Mouse (Mus musculus) midbrain, postnatal 0 days (tissue): ENCODE data around the gene Cfap44. TPM values are rescaled to one million over a fixed set of nuclear protein-coding genes. Genes with fewer than 3 reads are reported as not detected.
A peak's percentile ranks its signal among the peaks of the same experiment; 100 is the strongest.

Experiments used
- ATAC-seq: fragments of 200-750 bp; cut with Nextera tagmentation; 2 replicates; pipeline ENCODE4 v1.8.0; 2017; ENCODE audit warnings: moderate number of reproducible peaks, mild to moderate bottlenecking, moderate TSS enrichment, moderate library complexity; ENCODE audit not compliant: low FRiP score
- DNase-seq: peaks from one replicate; pipeline ENCODE4 v3.0.0-alpha.2; 2015; ENCODE audit warnings: low spot score
- H3K27ac ChIP-seq: fragments of 300-500 bp; sonication (generic); 2 replicates; pipeline ENCODE4 v1.5.1; 2014; ENCODE audit warnings: low read depth, mild to moderate bottlenecking, low read length, mixed read lengths
- H3K27me3 ChIP-seq: fragments of 300-500 bp; sonication (generic); 2 replicates; pipeline ENCODE4 v1.6.1; 2014; ENCODE audit warnings: low read length, control low read depth, mixed read lengths; ENCODE audit not compliant: insufficient read depth
- H3K36me3 ChIP-seq: fragments of 300-500 bp; sonication (generic); 2 replicates; pipeline ENCODE4 v1.6.1; 2014; ENCODE audit warnings: low read length, control low read depth, mixed read lengths; ENCODE audit not compliant: insufficient read depth
- H3K4me1 ChIP-seq: fragments of 300-500 bp; sonication (generic); 2 replicates; pipeline ENCODE4 v1.6.1; 2014; ENCODE audit warnings: mild to moderate bottlenecking, control low read depth, antibody characterized with exemption, low read length, mixed read lengths; ENCODE audit not compliant: insufficient read depth
- H3K4me2 ChIP-seq: fragments of 300-500 bp; sonication (generic); 2 replicates; pipeline ENCODE4 v1.6.1; 2014; ENCODE audit warnings: low read depth, mild to moderate bottlenecking, low read length, mixed read lengths; ENCODE audit not compliant: poor library complexity, severe bottlenecking
- H3K4me3 ChIP-seq: fragments of 300-500 bp; sonication (generic); 2 replicates; pipeline ENCODE4 v1.5.1; 2014; ENCODE audit warnings: low read depth, mild to moderate bottlenecking, low read length, moderate library complexity
- H3K9ac ChIP-seq: fragments of 300-500 bp; sonication (generic); replicated peaks from 2 replicates; pipeline ENCODE4 v1.6.1; 2014; ENCODE audit warnings: mild to moderate bottlenecking, low read length, moderate library complexity, mixed read lengths; ENCODE audit not compliant: poor library complexity, severe bottlenecking
- H3K9me3 ChIP-seq: fragments of 300-500 bp; sonication (generic); 2 replicates; pipeline ENCODE4 v1.6.1; 2016; ENCODE audit warnings: low read length, control low read depth
- CTCF ChIP-seq: IDR thresholded peaks from 2 replicates; pipeline ENCODE4 v1.5.1; 2016; ENCODE audit warnings: antibody characterized with exemption, mild to moderate bottlenecking
- WGBS: fragments of 180-500 bp; shearing (Covaris S2); extraction: QIAGEN DNeasy Blood & Tissue Kit; methylation state at CpG from one replicate; pipeline ENCODE4 v1.1.7; 2014; 5-methylcytosine and 5-hydroxymethylcytosine counted together
- polyA plus RNA-seq: library from polyadenylated mRNA; unstranded; fragments of >200 nt; fragmentation: Nextera tagmentation; extraction: Ambion mirVana; gene quantifications from 2 replicates; pipeline ENCODE4 v1.2.1, GENCODE M21; 2015
- total RNA-seq: library from RNA; depleted of rRNA; stranded (reverse); fragments of >200 nt; gene quantifications from 2 replicates; pipeline ENCODE4 v1.2.3, GENCODE M21; 2014

Gene Cfap44
- total and polyA plus RNA-seq, 2 experiments from 2014 or later: 3.7 to 3.8 TPM

DNA sequence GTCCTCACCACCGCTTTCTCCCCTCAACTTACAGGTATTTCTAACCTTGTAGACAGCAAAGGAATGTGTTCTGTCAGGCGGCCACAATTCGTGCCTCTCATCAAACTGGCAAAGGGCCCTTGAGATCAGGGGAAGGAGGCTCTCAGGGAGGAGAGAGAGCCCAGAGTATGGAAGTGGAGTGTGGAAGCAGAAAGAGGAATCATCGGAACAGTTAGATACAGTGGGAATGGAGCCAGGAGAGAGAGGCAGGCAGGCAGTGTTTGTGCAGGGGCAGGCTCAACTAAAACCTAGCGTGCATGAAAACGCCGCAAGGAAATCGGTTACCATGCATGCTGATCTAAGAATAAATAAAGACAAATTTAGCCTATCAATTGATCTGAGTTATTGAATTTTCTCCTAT lies 23.0 kb downstream of the Cfap44 start:
- no peak for TF ChIP-seq CTCF
- Histone ChIP-seq H3K9ac (no peak overlapping the region), H3K36me3 (no peaks in the 10 kb centered on the region), H3K9me3 (no peaks in the 10 kb centered on the region), H3K4me1 (no peaks in the 10 kb centered on the region), H3K4me3 (no peak overlapping the region), H3K27me3 (no peaks in the 10 kb centered on the region), H3K27ac (no peak overlapping the region), H3K4me2 (no peak overlapping the region)
- no peak for DNase-seq
- no peak for ATAC-seq
- WGBS: 80% methylated on average over 8 of the region's 8 CpGs

DNA sequence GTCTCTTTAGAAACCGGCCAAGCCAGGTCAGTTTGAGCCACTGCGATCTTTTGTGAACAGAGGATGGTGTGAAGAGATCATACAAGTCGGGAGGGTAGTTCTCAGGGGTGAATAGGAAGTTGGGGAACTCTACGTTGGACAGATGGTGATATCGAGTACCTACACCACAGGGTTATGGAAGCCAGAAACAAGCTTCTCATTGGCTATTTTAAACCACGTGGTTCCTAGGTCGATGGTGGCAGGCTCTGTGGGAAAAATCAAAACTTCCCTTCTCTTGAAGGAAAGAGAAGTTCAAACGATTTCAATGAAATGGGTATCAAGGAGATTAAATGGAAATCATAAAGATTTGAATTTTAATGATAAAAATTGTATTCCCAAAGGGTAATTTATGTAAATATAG lies 27.1 kb downstream of the Cfap44 start:
- Histone ChIP-seq H3K4me1 (no peaks in the 10 kb centered on the region), H3K9me3 (no peaks in the 10 kb centered on the region), H3K4me2 (no peak overlapping the region), H3K4me3 (no peak overlapping the region), H3K27ac (no peak overlapping the region), H3K9ac (no peak overlapping the region), H3K27me3 (no peaks in the 10 kb centered on the region), H3K36me3 (no peaks in the 10 kb centered on the region)
- DNase-seq (no peak), ATAC-seq (no peak)
- TF ChIP-seq CTCF: no peak
- 88% methylated on average over 8 of the region's 8 CpGs for WGBS

DNA sequence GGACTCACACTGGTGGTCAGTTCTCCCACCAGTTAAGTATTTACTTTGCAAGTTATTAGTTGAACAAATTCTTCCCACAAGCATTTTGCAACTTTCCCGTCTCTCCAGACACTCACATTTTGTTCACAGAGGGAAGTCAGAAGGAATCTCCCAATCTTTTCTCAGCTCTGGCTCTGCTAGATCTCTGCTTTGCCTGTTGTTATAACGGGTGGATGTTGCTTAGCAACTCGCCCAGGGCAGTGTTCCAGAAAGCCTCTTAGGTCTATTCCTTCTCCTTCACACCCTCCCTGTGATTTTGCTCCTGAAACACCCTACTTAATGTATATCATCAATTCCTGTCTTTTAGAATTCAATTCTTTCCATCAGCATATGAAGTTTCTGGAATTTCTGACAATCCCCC lies 28.9 kb downstream of the Cfap44 start:
- no peaks in the 10 kb centered on the region for H3K36me3 ChIP-seq
- H3K4me2 ChIP-seq: no peak overlapping the region
- TF ChIP-seq CTCF: no peak
- no peaks in the 10 kb centered on the region for H3K27me3 ChIP-seq
- H3K4me3 ChIP-seq: no peak overlapping the region
- ATAC-seq: no peak
- H3K9ac ChIP-seq: no peak overlapping the region
- DNase-seq: peak; percentile 63
- H3K9me3 ChIP-seq: no peaks in the 10 kb centered on the region
- 29% methylated on average over 3 of the region's 3 CpGs for WGBS
- no peak overlapping the region for H3K27ac ChIP-seq
- no peaks in the 10 kb centered on the region for H3K4me1 ChIP-seq

DNA sequence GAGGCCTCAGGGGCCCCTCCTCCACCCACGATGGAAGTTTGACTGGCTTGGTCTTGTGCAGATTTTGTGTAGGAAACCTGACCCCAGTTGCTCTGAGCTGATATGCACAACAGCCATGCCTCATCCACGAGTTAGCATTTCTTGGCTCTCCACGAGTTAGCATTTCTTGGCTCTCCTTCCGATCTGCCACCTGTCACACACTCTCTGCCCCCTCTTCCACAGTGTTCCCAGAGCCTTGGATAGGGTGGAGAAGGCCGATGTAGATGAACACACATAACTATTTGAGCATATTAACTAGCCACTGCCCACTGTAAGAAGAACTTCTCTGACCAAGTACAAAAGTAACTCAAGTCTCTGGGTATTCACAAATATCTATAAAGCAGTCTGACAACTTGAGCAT lies 33.9 kb downstream of the Cfap44 start:
- H3K4me1 ChIP-seq: no peaks in the 10 kb centered on the region
- no peaks in the 10 kb centered on the region for H3K27me3 ChIP-seq
- H3K36me3 ChIP-seq: no peaks in the 10 kb centered on the region
- TF ChIP-seq CTCF: no peak
- H3K4me2 ChIP-seq: no peak overlapping the region
- H3K4me3 ChIP-seq: no peak overlapping the region
- WGBS: 88% methylated on average over 5 of the region's 5 CpGs
- no peaks in the 10 kb centered on the region for H3K9me3 ChIP-seq
- no peak overlapping the region for H3K27ac ChIP-seq
- ATAC-seq: no peak
- H3K9ac ChIP-seq: no peak overlapping the region
- DNase-seq: no peak

DNA sequence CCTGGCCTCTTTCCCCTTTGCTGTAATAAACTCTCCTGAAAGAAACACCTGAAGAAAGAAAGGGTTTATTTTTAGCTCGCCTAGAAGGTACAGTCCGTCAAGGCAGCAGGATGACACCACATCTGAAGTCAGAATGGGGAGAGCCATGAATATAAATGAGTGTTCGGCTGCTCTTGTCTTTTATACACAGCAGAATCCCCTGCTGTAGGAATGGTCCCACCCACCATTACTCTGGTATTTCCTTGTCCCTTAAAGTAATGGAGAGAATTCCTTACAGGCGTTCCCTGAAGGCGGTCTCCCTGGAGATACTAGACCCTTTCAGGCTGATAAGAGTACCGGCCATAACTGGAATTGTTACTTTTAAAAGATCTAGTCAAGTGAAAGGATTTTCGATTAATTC lies 35.4 kb downstream of the Cfap44 start:
- TF ChIP-seq CTCF: no peak
- Histone ChIP-seq H3K27ac (no peak overlapping the region), H3K4me3 (peak overlapping the region; percentile 22), H3K4me2 (peak overlapping the region; percentile 28; the same call in 1 of the 2 replicates), H3K36me3 (no peaks in the 10 kb centered on the region), H3K4me1 (no peaks in the 10 kb centered on the region), H3K27me3 (no peaks in the 10 kb centered on the region), H3K9ac (no peak overlapping the region), H3K9me3 (no peaks in the 10 kb centered on the region)
- 49% methylated on average over 7 of the region's 7 CpGs for WGBS
- ATAC-seq (peak; percentile 80), DNase-seq (peak; percentile 39)

DNA sequence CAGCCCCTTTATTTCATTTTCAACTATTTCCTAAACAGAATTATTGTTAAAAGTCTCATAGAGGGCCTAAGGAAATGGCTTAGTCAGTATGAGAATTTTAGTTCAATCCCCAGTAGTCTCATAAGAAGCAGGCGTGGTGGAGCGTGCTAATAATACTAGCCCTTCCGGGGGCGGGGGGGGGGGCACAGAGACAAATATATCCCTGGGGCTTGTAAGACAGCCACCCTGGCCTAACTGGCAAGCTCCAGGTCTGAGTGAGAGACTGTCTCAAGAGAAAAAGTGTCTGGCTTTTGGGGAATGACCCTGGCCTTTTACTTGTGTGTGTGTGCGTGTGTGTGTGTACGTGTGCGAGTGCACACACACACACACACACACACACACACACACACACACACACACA lies 40.3 kb downstream of the Cfap44 start:
- ATAC-seq (no peak), DNase-seq (no peak)
- H3K9me3 ChIP-seq: no peaks in the 10 kb centered on the region
- H3K4me3 ChIP-seq: no peak overlapping the region
- no peak overlapping the region for H3K4me2 ChIP-seq
- no peak for TF ChIP-seq CTCF
- H3K27ac ChIP-seq: no peak overlapping the region
- H3K36me3 ChIP-seq: no peaks in the 10 kb centered on the region
- no peak overlapping the region for H3K9ac ChIP-seq
- H3K4me1 ChIP-seq: no peaks in the 10 kb centered on the region
- no peaks in the 10 kb centered on the region for H3K27me3 ChIP-seq
- 82% methylated on average over 7 of the region's 7 CpGs for WGBS
